Mouse (Mus musculus) limb, embryonic 13.5 days (tissue): ENCODE data around the gene Stk19. TPM values are rescaled to one million over a fixed set of nuclear protein-coding genes. Genes with fewer than 3 reads are reported as not detected.

ENCODE experiments used
- ATAC-seq: fragments of 200-750 bp; cut with Nextera tagmentation; 2 replicates; pipeline ENCODE4 v1.8.0; 2017; ENCODE audit warnings: low read depth, moderate number of reproducible peaks, moderate TSS enrichment; ENCODE audit not compliant: low FRiP score
- H3K27ac ChIP-seq: fragments of 300-500 bp; sonication (generic); 2 replicates; pipeline ENCODE4 v1.5.1; 2015; ENCODE audit warnings: inconsistent platforms, mild to moderate bottlenecking, moderate library complexity
- H3K27me3 ChIP-seq: fragments of 300-500 bp; sonication (generic); 2 replicates; pipeline ENCODE4 v1.6.1; 2015; ENCODE audit warnings: mild to moderate bottlenecking, inconsistent platforms
- H3K36me3 ChIP-seq: fragments of 300-500 bp; sonication (generic); 2 replicates; pipeline ENCODE4 v1.6.1; 2015; ENCODE audit warnings: inconsistent platforms, mild to moderate bottlenecking, moderate library complexity
- H3K4me1 ChIP-seq: fragments of 300-500 bp; sonication (generic); 2 replicates; pipeline ENCODE4 v1.6.1; 2015; ENCODE audit warnings: inconsistent platforms
- H3K4me2 ChIP-seq: fragments of 300-500 bp; sonication (generic); replicated peaks from 2 replicates; pipeline ENCODE4 v1.6.1; 2015; ENCODE audit warnings: inconsistent platforms, mild to moderate bottlenecking, moderate library complexity
- H3K4me3 ChIP-seq: fragments of 300-500 bp; sonication (generic); 2 replicates; pipeline ENCODE4 v1.5.1; 2015; ENCODE audit warnings: moderate library complexity, mild to moderate bottlenecking, inconsistent platforms
- H3K9ac ChIP-seq: fragments of 300-500 bp; sonication (generic); 2 replicates; pipeline ENCODE4 v1.6.1; 2015; ENCODE audit warnings: mild to moderate bottlenecking, inconsistent platforms
- H3K9me3 ChIP-seq: fragments of 300-500 bp; sonication (generic); 2 replicates; pipeline ENCODE4 v1.6.1; 2016; ENCODE audit warnings: inconsistent platforms
- WGBS: fragments of 180-500 bp; shearing (Covaris S2); methylation state at CpG from one replicate; pipeline ENCODE4 v1.1.7; 2015; 5-methylcytosine and 5-hydroxymethylcytosine counted together
- polyA plus RNA-seq: library from polyadenylated mRNA; unstranded; fragments of >200 nt; fragmentation: Nextera tagmentation; extraction: Ambion mirVana; gene quantifications from 2 replicates; pipeline ENCODE4 v1.2.1, GENCODE M21; 2015

Stk19 gene
- polyA plus RNA-seq: 28.2 and 28.7 TPM in 2 replicates

- Histone ChIP-seq H3K9ac (peak within 1 kb of the TSS; percentile 85), H3K27ac (peak within 1 kb of the TSS; percentile 78; the same call in 1 of the 2 replicates), H3K9me3 (no peaks in the 10 kb centered on the region), H3K4me3 (peak within 1 kb of the TSS; percentile 79), H3K4me1 (peaks cover 23% of the 10 kb centered on the region), H3K27me3 (no peaks in the 10 kb centered on the region), H3K36me3 (peaks cover 52% of the 10 kb centered on the region), H3K4me2 (peak within 1 kb of the TSS; percentile 100)
- peak; percentile 92 for ATAC-seq
- WGBS: 0% methylated on average over 40 of the region's 40 CpGs
Observed at GRCm38 (mm10) chr17:34836856-34837221, at the start of gene Stk19, which contains the start of gene Dxo. Gene Stk19 (minus strand): TSS chr17:34836945. Gene Dxo (plus strand): TSS chr17:34837019.

GRCm38 (mm10) chr17:34885615-34886014 lies 48.9 kb upstream of the Stk19 start:
- Histone ChIP-seq H3K36me3 (no peaks in the 10 kb centered on the region), H3K9ac (no peak overlapping the region), H3K4me1 (no peaks in the 10 kb centered on the region), H3K9me3 (no peaks in the 10 kb centered on the region), H3K27ac (no peak overlapping the region), H3K27me3 (peaks cover 13% of the 10 kb centered on the region), H3K4me3 (no peak overlapping the region), H3K4me2 (no peak overlapping the region)
- no peak for ATAC-seq
- WGBS: 73% methylated on average over 3 of the region's 3 CpGs

GRCm38 (mm10) chr17:34884704-34885103 lies 48.0 kb upstream of the Stk19 start:
- H3K36me3 ChIP-seq: no peaks in the 10 kb centered on the region
- H3K4me1 ChIP-seq: no peaks in the 10 kb centered on the region
- no peak overlapping the region for H3K4me2 ChIP-seq
- H3K9me3 ChIP-seq: no peaks in the 10 kb centered on the region
- H3K27me3 ChIP-seq: peaks cover 16% of the 10 kb centered on the region
- no peak for ATAC-seq
- no peak overlapping the region for H3K9ac ChIP-seq
- no peak overlapping the region for H3K4me3 ChIP-seq
- WGBS: 89% methylated on average over 6 of the region's 6 CpGs
- no peak overlapping the region for H3K27ac ChIP-seq

GRCm38 (mm10) chr17:34883332-34883731 lies 46.6 kb upstream of the Stk19 start:
- H3K4me2 ChIP-seq: no peak overlapping the region
- no peaks in the 10 kb centered on the region for H3K9me3 ChIP-seq
- 69% methylated on average over 3 of the region's 3 CpGs for WGBS
- ATAC-seq: no peak
- H3K27me3 ChIP-seq: peaks cover 16% of the 10 kb centered on the region
- 0 out of 2 replicates have a peak, but pooled peaks cover 4% of the 10 kb centered on the region for H3K4me1 ChIP-seq
- no peaks in the 10 kb centered on the region for H3K36me3 ChIP-seq
- no peak overlapping the region for H3K4me3 ChIP-seq
- no peak overlapping the region for H3K9ac ChIP-seq
- no peak overlapping the region; the same call in 1 of the 2 replicates for H3K27ac ChIP-seq

GRCm38 (mm10) chr17:34881683-34882310 lies 45.1 kb upstream of the Stk19 start, which contains the start of gene Gm20547:
Gene Gm20547 (minus strand): TSS chr17:34882042.
- WGBS: 9% methylated on average over 15 of the region's 15 CpGs
- Histone ChIP-seq H3K27me3 (peaks cover 16% of the 10 kb centered on the region), H3K4me2 (peak within 1 kb of the TSS; percentile 14; the same call in 1 of the 2 replicates), H3K4me3 (no peak within 1 kb of the TSS), H3K9ac (peak within 1 kb of the TSS; percentile 35; the same call in 1 of the 2 replicates), H3K27ac (no peak within 1 kb of the TSS; the same call in 1 of the 2 replicates), H3K4me1 (0 out of 2 replicates have a peak, but pooled peaks cover 4% of the 10 kb centered on the region), H3K36me3 (no peaks in the 10 kb centered on the region), H3K9me3 (no peaks in the 10 kb centered on the region)
- ATAC-seq: no peak

GRCm38 (mm10) chr17:34881166-34881565 lies 44.4 kb upstream of the Stk19 start:
- no peaks in the 10 kb centered on the region for H3K9me3 ChIP-seq
- no peak for ATAC-seq
- no peak overlapping the region for H3K4me3 ChIP-seq
- H3K36me3 ChIP-seq: no peaks in the 10 kb centered on the region
- peaks cover 16% of the 10 kb centered on the region for H3K27me3 ChIP-seq
- H3K4me1 ChIP-seq: 0 out of 2 replicates have a peak, but pooled peaks cover 4% of the 10 kb centered on the region
- H3K27ac ChIP-seq: no peak overlapping the region
- no peak overlapping the region for H3K9ac ChIP-seq
- H3K4me2 ChIP-seq: no peak overlapping the region

- no peak within 1 kb of the TSS for H3K27ac ChIP-seq
- no peak within 1 kb of the TSS; the same call in 1 of the 2 replicates for H3K9ac ChIP-seq
- no peak within 1 kb of the TSS for H3K4me3 ChIP-seq
- H3K27me3 ChIP-seq: peaks cover 16% of the 10 kb centered on the region
- H3K4me1 ChIP-seq: 0 out of 2 replicates have a peak, but pooled peaks cover 4% of the 10 kb centered on the region
- no peaks in the 10 kb centered on the region for H3K9me3 ChIP-seq
- no peaks in the 10 kb centered on the region for H3K36me3 ChIP-seq
- 53% methylated on average over 11 of the region's 11 CpGs for WGBS
- no peak within 1 kb of the TSS for H3K4me2 ChIP-seq
- no peak for ATAC-seq
Observed at GRCm38 (mm10) chr17:34879336-34879879, 42.7 kb upstream of the Stk19 start, which contains the start of gene Zbtb12. Gene Zbtb12 (plus strand): TSS chr17:34879483.

- Histone ChIP-seq H3K27me3 (peaks cover 3% of the 10 kb centered on the region; the same call in 1 of the 2 replicates), H3K4me3 (no peak overlapping the region), H3K9ac (no peak overlapping the region), H3K9me3 (no peaks in the 10 kb centered on the region), H3K36me3 (no peaks in the 10 kb centered on the region), H3K4me2 (no peak overlapping the region), H3K4me1 (0 out of 2 replicates have a peak, but pooled peaks cover 2% of the 10 kb centered on the region), H3K27ac (no peak overlapping the region)
- WGBS: 86% methylated on average over 6 of the region's 6 CpGs
- ATAC-seq: no peak
Observed at GRCm38 (mm10) chr17:34874321-34874720, 37.6 kb upstream of the Stk19 start.

- peaks cover 4% of the 10 kb centered on the region; the same call in 1 of the 2 replicates for H3K27me3 ChIP-seq
- 53% methylated on average over 7 of the region's 7 CpGs for WGBS
- H3K4me3 ChIP-seq: no peak overlapping the region
- ATAC-seq: no peak
- no peaks in the 10 kb centered on the region for H3K4me1 ChIP-seq
- no peak overlapping the region for H3K4me2 ChIP-seq
- H3K27ac ChIP-seq: no peak overlapping the region
- no peaks in the 10 kb centered on the region for H3K9me3 ChIP-seq
- H3K9ac ChIP-seq: no peak overlapping the region
- no peaks in the 10 kb centered on the region for H3K36me3 ChIP-seq
Observed at GRCm38 (mm10) chr17:34865981-34866380, 29.2 kb upstream of the Stk19 start.

GRCm38 (mm10) chr17:34862416-34863081 lies 25.8 kb upstream of the Stk19 start, which contains the start of gene Cfb:
Gene Cfb (minus strand): TSS chr17:34862518.
- H3K4me1 ChIP-seq: no peaks in the 10 kb centered on the region
- H3K27me3 ChIP-seq: peaks cover 4% of the 10 kb centered on the region; the same call in 1 of the 2 replicates
- 54% methylated on average over 8 of the region's 8 CpGs for WGBS
- H3K9me3 ChIP-seq: no peaks in the 10 kb centered on the region
- H3K9ac ChIP-seq: peak within 1 kb of the TSS; percentile 10
- peaks cover 8% of the 10 kb centered on the region for H3K36me3 ChIP-seq
- H3K27ac ChIP-seq: no peak within 1 kb of the TSS
- no peak within 1 kb of the TSS for H3K4me3 ChIP-seq
- ATAC-seq: no peak
- no peak within 1 kb of the TSS for H3K4me2 ChIP-seq

- H3K36me3 ChIP-seq: peaks cover 15% of the 10 kb centered on the region
- H3K27ac ChIP-seq: no peak overlapping the region
- H3K4me3 ChIP-seq: no peak overlapping the region
- no peaks in the 10 kb centered on the region for H3K4me1 ChIP-seq
- ATAC-seq: no peak
- H3K4me2 ChIP-seq: no peak overlapping the region
- 66% methylated on average over 13 of the region's 13 CpGs for WGBS
- H3K27me3 ChIP-seq: peaks cover 4% of the 10 kb centered on the region; the same call in 1 of the 2 replicates
- no peaks in the 10 kb centered on the region for H3K9me3 ChIP-seq
- peak overlapping the region; percentile 10; the same call in 1 of the 2 replicates for H3K9ac ChIP-seq
Observed at GRCm38 (mm10) chr17:34861704-34862415, 25.1 kb upstream of the Stk19 start.
